Mouse (Mus musculus) mouse embryonic stem cell (cell line): Measurements from ENCODE around the gene Ifitm3.

ENCODE experiments used
- in situ Hi-C, 2 experiments: fragments of 300-500 bp; cut with MboI; formaldehyde crosslinking; loops; 1 replicate in 1 of 2; 3 replicates in 1 of 2; pipeline ENCODE4 v1.14.3; 2019 to 2020; ENCODE audit warnings: low sequenced_read_pairs in 2 of 2, low pct_unique_long_range_greater_than_20kb in 1 of 2, mixed read lengths in 1 of 2; ENCODE audit not compliant: unreplicated experiment in 1 of 2

The Ifitm3 gene

GRCm38 (mm10) chr7:141010593-141010992 lies at the start of gene Ifitm3:
Gene Ifitm3, minus strand, starts transcription at chr7:141010770.
- in situ Hi-C loops: loop anchor here (5.0 kb wide), 1 partner anchor 37 kb away; no protein-coding TSS in a partner anchor

- in situ Hi-C loops: loop anchor here (5.0 to 10.0 kb wide), 2 partner anchors 143 to 215 kb away; partner anchors contain the start of genes Odf3 (in 1 of the 2) and Scgb1c1 (in 1 of the 2)
These were observed 49.4 kb upstream of the Ifitm3 start for GRCm38 (mm10) chr7:141059929-141060328.

GRCm38 (mm10) chr7:141058601-141059341 lies 48.2 kb upstream of the Ifitm3 start:
- in situ Hi-C loops: loop anchor here in 1 of 2 experiments (10.0 kb wide), 1 partner anchor 214 kb away; the partner anchor contains the start of genes Odf3 and Scgb1c1

- in situ Hi-C loops: loop anchor here in 1 of 2 experiments (10.0 kb wide), 1 partner anchor 213 kb away; the partner anchor contains the start of genes Odf3 and Scgb1c1
These were observed 47.0 kb upstream of the Ifitm3 start for GRCm38 (mm10) chr7:141057541-141057940.

GRCm38 (mm10) chr7:141056976-141057375 lies 46.4 kb upstream of the Ifitm3 start:
- in situ Hi-C loops: loop anchor here in 1 of 2 experiments (10.0 kb wide), 1 partner anchor 212 kb away; the partner anchor contains the start of genes Odf3 and Scgb1c1

- in situ Hi-C loops: loop anchor here in 1 of 2 experiments (10.0 kb wide), 1 partner anchor 211 kb away; the partner anchor contains the start of genes Odf3 and Scgb1c1
These were observed 45.2 kb upstream of the Ifitm3 start for GRCm38 (mm10) chr7:141055785-141056184.

- in situ Hi-C loops: loop anchor here (5.0 to 10.0 kb wide), 3 partner anchors 95 to 208 kb away; partner anchors contain the start of genes Gm45717 (in 2 of the 2), Ifitm2 (in 2 of the 2), Odf3 (in 2 of the 2) and Scgb1c1 (in 2 of the 2)
These were observed 41.9 kb upstream of the Ifitm3 start for GRCm38 (mm10) chr7:141052421-141052820.

- in situ Hi-C loops: loop anchor here (5.0 to 10.0 kb wide), 3 partner anchors 95 to 207 kb away; partner anchors contain the start of genes Gm45717 (in 2 of the 2), Ifitm2 (in 2 of the 2), Odf3 (in 2 of the 2) and Scgb1c1 (in 2 of the 2)
These were observed 41.4 kb upstream of the Ifitm3 start for GRCm38 (mm10) chr7:141052016-141052415.

- in situ Hi-C loops: loop anchor here (5.0 to 10.0 kb wide), 3 partner anchors 94 to 206 kb away; partner anchors contain the start of genes Gm45717 (in 2 of the 2), Ifitm2 (in 2 of the 2), Odf3 (in 2 of the 2) and Scgb1c1 (in 2 of the 2)
These were observed 40.6 kb upstream of the Ifitm3 start for GRCm38 (mm10) chr7:141051060-141051685.

- in situ Hi-C loops: loop anchor here (5.0 kb wide), 1 partner anchor 37 kb away; the partner anchor contains the start of gene Ifitm3 (in 2 of the 2)
These were observed 38.8 kb upstream of the Ifitm3 start for GRCm38 (mm10) chr7:141049326-141049725.

- in situ Hi-C loops: loop anchor here (5.0 kb wide), 1 partner anchor 36 kb away; the partner anchor contains the start of gene Ifitm3 (in 2 of the 2)
These were observed 38.0 kb upstream of the Ifitm3 start for GRCm38 (mm10) chr7:141048226-141049218.

GRCm38 (mm10) chr7:141047581-141048225 lies 37.1 kb upstream of the Ifitm3 start:
- in situ Hi-C loops: loop anchor here (5.0 kb wide), 1 partner anchor 35 kb away; the partner anchor contains the start of gene Ifitm3 (in 2 of the 2)

GRCm38 (mm10) chr7:141046931-141047580 lies 36.5 kb upstream of the Ifitm3 start:
- in situ Hi-C loops: loop anchor here (5.0 kb wide), 1 partner anchor 35 kb away; the partner anchor contains the start of gene Ifitm3 (in 2 of the 2)

- in situ Hi-C loops: no loop called here
These were observed 32.0 kb upstream of the Ifitm3 start for GRCm38 (mm10) chr7:141042539-141042938.

GRCm38 (mm10) chr7:141041661-141042060 lies 31.1 kb upstream of the Ifitm3 start:
- in situ Hi-C loops: no loop called here

- in situ Hi-C loops: no loop called here
These were observed 30.5 kb upstream of the Ifitm3 start for GRCm38 (mm10) chr7:141040867-141041606.
